Mouse (Mus musculus) 3T3-L1 (cell line): ENCODE measurements around the gene Dglucy.

Experiments used
- DNase-seq: peaks from one replicate; pipeline ENCODE4 v3.0.0-alpha.2; 2015; ENCODE audit warnings: low read depth, low spot score

Dglucy gene

DNA sequence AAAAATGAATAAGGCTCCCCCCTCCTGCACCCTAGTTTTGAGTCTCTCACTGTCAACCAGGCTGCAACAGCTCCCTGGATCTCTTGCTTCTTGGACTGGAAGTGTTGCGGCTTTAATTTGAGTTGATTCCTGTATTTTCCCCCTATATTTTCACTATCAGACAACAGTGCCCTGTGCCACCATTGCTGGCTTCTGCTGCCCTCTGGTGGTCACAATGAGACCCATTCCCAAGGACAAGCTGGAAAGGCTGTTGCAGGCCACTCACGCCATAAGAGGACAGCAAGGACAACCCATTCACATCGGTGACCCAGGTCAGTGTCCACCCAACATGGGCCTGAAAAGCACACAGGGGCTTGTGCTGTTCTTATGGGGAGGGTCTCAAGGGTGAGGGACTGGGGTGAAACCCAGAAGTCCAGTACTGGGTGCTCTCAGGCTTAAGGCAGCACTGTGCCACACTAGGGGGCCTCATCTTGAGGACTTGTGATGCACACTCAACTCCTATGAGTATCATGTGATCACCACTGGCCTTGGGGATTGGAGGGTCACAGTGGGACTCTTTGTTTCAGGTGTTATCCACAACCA is 62.4 kb downstream of the Dglucy start:
- DNase-seq = peak; percentile 84

DNA sequence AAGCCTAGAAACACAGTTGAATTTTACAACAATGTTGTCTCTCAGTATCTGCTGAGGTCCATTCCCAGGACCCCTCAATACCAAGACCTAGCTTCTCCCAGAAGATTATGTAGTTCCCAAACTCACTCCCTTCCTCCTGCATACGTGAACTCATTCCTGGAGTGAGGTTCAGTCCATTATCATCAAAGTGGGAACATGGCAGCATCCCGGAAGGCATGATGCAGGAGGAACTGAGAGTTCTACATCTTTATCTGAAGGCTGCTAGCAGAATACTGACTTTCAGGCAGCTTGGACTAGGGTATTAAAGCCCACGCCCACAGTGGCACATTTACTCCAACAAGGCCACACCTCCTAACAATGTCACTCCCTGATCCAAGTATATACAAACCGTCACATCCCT is 64.3 kb downstream of the Dglucy start:
- DNase-seq = no peak

DNA sequence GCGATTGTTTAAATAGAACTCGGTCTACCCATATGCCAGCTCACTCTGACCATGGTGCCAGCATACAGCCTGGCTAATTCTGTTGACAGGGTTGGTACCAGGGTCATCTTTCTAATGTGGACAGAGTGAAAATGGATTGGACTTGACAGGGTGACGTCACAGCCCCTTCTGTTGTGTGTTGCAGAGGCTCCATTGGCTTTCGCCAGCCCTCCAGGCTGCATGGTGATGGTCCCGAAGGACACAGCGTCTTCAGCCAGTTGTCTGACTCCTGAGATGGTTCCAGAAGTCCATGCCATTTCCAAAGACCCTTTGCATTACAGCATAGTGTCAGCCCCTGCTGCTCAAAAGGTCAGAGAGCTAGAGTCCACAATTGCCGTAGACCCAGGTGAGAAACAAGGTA is 65.7 kb downstream of the Dglucy start:
- DNase-seq = no peak

DNA sequence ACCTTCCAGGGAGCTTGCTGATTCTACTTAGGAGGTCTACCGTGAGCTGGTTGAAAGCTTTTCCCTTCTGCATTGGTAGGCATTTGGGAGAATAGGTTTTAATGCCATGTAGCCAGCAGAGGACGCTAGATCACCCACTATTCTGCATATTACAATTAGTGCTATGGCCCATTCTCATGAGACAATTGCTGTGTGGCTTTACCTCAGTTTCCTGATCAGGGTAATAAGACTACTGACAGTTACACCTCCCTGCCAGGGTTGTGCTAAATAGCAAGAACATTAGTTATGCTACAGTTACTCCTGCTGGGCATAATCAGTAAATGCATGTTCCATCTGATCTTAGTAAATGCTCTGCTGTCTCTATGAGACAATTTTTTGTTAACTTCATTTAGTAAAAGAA is 67.0 kb downstream of the Dglucy start:
- DNase-seq = no peak

DNA sequence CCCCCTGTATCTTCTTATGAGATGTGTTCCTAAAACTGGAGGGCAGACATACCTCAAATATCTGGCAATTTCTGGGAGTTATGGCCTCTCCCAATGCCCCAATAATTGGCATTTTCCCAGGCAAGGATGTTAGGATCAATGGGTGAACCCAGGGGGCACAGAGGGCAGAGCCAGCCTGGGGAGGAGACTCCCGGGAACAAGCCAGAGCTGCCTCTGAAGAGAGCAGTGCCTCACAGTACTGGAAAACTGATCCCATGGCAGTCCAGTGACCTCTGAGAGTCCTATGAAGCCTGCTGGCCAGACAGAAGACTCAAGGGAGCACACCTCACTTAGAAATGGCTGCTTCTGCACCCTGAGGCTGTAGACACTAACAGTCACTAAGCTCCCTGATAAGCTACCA is 67.7 kb downstream of the Dglucy start:
- DNase-seq = no peak

DNA sequence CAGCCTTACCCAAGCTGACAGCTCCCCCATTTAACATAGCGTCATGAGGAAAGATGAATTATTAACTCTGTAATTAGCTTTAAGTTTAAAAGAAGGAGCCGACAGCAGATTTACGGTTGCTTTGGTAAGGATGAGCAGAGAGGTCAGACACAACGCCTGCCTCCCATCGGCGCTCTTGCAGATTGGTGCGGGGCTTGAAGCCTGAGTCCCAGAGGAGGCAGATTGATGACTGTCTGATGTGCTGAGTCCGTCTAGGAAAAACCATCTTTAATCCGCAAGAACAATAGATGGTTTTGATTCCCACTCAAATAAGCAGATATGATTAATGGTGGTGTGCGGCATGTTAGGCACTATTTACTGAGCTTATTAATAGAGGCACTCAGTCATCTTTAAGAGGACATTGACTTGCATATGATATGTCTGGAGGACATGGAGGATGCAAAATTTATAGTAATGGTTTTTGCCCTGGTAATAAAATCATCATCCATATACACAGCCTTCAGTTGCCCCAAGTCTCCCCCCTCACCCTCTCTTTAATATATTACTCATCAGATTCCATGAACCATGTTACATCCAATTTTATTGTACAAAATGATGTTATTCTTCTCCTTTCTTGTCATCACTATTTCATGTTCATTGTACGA is 68.7 kb downstream of the Dglucy start:
- no peak for DNase-seq

DNA sequence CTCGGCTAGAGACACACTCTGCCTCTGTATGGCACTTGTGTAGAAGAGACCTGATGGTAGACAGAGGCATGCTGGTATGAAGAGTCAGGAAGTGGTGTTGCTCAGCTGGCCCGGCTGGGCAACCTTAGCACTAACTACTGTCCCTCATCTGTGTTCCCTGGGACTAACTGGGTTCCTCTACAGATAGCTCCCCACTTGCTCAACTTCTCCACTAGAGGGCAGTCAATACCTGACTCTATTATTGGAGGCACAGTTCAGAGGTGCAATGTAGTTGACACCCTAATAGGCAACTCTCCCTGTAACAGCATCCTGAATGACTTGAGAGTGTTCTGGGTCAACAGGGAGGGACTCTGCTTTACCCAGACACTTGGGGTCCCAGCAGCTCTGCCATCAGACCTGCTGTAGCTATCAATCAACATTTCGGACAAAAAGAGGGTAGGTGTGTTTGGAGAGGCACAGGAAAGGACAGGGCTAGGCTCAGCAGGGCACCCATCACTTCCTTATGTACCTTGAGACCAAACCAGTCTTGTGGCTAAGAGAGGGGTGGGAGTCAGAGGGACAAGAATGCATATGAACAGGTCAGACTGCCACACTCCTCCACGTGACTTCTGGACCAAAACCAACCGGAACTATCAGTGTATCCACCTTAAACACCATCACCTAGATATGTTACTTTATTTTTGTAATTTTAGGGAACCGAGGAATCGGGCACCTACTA is 70.7 kb downstream of the Dglucy start:
- peak; percentile 63 for DNase-seq

DNA sequence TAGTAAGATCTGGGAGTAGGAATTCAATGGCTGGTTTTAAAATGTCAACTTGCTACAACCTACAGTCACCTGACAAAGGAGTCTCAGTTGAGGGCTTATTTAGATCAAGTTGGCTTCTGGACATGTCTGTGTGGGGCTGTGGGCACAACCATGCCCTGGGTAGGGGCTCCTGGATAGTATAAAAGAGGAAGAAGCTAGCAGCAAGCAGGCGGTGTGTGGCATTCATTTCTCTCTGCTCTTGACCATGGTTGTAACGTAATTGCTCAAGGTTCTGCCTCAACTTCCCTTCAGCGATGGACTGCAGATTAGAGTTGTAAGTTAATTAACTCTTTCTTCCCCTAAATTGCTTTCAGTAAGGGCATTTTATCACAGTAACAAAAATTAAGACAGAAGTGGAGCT is 73.5 kb downstream of the Dglucy start:
- DNase-seq = no peak

DNA sequence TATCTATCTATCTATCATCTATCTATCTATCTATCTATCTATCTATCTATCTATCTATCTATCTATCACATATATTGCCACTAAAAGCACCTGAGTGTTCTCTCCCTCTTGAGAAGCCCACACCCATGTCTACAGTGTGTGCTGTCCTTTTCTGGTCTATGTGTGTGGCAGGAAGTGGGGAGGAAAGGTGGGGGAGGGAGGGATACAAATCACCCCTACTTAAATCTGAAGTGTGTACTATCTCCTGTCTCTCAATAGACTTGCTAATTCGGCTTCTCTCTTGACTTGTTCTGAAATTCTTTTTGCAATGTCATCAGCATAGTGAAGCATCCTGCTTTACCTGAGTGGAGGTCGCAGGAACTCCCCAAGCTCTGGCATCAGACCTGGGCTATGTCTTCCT is 77.5 kb downstream of the Dglucy start:
- no peak for DNase-seq

DNA sequence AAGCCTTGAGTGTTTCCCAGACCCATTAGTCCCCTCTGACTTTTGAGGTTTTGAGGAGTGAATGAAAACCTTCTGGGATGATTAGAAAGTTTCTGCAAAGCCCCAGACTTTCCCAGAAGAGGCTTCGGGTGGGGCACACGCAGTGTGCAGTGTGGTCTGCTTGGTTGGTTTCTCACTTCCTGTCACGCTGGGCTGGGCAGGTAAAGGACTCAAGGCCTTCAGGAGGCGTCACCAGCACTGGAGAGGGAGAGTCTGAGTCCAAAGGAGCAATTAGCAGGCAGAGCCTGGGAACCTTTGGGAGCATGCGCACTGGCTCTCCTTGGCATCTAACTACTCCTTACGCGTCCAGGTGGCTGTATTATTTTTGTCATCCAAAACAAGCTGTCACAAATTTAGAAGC is 78.9 kb downstream of the Dglucy start:
- DNase-seq = no peak

DNA sequence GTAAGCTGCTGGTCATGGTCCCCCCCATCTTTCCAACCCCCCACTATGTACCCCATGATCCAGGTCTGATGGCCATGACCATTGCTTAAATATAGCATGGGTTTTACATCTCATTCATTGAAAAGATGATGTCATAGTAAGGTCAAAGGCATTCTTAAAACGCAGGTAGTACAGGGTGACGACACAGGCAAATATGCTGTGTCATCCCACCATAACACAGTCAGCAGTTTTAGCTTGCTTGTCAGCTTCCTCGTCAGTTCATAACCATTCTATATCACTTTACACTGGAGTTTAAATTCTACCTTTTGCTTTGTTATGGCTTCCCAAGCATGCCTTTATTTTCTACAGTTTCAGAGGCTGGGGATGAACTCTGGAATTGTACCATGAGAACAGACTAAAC is 83.4 kb downstream of the Dglucy start:
- DNase-seq = no peak

DNA sequence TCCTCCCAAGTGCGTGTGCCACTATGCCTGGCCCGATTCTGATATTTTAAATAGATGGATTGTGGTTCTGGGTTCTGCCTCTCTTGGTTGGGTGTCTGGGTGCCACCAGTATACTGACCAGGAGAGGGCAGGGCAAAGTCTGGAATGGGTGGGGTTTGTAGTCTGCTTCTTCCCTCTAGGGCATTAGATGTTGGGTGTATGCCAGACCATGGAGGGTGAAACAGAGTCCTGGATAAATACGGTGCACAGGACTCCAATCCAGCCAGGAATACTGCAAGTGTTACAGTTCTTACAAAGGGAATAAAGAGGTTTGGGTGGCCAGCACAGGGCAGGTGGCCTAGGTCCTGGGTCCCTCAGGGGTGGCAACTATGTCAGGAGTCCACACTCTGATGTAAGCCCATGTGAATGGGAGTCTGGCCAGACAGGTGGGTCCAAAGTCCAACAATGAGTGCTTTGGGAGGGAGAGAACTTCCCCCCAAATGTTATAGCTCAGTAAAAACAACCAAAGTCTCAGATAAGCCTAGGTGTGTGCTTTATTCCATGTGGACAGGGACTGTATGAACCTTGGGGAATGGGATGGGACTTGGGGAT is 84.1 kb downstream of the Dglucy start:
- DNase-seq = no peak

DNA sequence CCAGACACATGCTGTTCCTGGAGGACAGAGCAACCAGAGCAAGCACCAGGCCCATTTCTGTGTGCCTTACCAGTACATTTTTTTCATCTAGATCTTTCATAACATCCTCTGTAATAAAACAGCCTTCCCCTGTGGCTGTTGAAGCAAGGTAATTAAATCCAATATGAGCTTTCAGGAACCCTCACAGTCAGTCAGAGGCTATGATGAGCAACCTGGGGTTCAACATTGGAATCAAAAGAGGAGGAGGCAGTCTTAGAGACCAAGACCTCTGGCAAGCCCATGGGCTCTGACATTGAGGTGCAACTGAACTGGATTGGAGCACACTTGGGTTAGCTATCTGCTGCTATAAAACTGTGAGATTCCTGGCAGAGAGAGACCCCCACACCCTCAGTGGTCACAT is 86.2 kb downstream of the Dglucy start:
- no peak for DNase-seq

DNA sequence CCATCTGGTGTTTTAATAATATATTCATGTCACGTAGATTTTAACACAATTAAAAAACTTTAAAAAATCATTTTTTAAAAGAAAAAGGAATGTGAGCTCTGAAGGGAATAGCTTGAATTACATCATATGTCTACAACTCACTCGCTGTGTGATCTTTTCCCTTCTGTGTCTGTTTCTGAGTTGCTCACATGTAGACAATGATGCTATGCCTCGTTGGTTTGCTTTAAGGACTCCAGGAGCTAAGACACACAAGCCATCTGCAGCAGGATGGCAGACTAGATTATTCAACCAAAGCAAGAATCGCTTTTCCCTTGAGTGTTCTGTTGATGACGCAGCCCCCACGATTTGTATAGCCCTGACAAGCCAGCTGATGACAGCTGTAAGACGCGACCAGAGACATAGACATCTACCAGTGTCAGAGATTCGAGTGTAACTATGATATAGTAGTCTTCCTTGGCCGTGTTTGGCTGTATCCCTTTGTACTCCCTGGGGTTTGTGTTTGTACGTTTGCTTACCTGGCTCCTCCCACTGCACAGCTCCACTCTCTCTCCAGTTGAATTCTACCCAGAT is 86.7 kb downstream of the Dglucy start:
- no peak for DNase-seq

DNA sequence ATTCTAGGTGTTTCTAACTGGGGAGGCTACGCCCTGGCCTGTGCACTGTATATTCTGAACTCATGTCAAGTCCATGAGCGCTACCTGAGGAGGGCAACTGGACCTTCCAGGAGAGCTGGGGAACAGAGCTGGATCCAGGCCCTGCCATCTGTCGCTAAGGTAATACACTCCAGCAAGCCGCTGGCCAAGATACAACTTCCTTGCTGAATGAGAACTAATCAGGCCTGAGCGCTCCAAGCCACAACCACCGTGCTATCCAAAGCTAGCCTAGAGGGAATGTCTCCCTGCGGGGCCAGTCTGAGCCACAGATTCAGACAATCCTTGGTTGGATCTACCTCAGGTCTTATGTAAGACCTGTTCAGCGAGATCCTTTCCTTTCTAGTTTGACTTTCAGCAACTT is 88.2 kb downstream of the Dglucy start:
- no peak for DNase-seq

DNA sequence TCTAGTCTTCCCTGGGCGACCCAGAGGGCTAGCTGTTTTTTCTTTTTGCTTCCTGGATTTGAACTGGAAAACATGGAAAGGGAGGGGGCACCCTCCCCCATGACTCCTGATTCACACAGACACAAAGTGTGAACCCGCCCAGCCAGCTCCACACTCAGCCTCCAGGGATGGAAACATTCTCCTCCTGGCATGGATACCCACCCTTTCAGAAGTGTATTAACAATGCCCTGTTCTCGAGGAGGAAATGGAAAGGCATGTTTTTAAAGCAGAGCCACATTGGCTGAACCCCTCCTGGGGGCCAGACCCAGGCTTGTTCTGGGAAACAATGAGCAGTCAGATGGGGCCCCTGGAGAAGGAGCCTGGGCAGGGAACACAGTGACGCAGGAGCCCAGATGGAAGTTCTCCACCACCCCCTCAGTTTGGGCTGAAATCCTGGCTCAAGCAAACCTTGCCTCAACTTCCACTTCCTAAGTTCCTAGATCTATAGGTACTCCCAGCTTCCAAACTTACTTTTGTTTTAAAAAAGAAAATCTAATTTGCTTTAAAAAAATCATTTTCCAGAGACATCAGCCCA is 89.3 kb downstream of the Dglucy start:
- no peak for DNase-seq

DNA sequence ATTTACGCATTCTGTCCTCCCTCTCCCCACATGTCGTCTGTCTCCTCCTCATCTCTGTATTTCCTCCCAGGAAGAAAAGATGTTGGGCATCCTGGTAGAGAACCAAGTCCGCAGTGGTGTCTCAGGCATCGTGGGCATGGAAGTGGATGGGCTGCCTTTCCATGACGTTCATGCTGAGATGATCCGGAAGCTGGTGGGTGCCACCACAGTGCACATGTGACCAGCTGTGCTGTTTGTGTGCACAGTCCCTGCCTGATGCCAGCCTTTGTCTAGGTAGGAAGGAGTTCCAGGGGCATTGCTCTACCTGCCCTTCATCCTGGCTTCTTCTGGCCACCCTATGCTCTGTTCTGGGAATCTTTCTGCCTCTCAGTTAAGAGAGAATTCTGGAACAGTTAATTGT is 92.4 kb downstream of the Dglucy start:
- DNase-seq = no peak

DNA sequence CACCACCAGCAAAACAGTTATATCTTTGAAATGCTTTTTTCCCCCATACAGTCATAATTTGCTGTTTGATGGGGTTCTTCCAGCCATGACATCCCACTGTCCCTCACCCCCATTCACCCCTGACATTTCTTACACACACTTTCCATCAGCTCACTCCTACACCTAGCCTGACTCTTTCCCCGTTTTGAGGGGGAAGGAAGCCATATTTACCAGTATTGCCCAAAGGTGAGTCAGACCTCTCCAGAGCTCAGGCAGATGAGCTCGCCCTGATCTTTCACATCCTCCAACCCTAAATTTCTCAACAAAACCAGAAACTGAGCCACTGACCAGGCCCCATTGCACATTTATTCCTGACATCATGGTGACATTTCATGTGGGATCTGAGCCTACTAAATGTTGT is 93.0 kb downstream of the Dglucy start:
- no peak for DNase-seq

DNA sequence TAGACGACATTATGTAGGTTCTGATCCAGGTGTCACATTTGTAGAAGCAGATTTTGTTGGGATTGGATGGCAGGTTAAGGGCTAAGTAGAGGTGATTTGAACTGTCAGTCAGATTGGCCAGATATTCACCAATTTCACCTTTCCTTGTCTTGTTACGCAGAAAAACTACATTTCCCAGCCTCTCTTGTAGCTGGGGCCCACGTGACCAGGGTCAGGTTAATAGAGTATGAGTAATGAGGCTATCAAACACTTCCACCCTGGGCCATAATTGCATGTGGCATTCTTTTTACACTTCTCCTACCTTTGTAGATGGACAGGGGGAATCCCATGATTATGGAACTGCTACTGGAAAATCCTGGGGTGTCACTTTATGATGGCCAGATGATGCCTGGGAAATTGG is 94.8 kb downstream of the Dglucy start:
- no peak for DNase-seq

DNA sequence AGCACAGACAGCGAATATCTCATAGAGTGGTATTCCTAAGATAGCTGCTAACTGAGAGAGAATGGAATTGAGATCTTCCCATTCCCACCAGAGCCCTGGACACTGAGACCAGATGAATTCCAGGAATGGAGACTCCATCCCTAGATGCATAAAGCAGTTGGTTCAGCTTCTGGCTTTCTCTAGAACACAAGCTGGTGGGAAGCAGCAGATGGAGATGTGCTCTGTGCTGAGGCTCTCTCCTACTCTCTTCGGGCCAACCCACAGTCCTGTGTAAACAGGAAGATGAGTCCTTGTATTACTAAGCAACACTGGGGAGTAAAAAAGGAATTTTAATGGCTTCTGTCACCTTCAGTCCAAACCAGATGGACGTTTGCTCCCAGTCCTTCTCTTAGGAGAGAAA is 96.7 kb downstream of the Dglucy start:
- no peak for DNase-seq

DNA sequence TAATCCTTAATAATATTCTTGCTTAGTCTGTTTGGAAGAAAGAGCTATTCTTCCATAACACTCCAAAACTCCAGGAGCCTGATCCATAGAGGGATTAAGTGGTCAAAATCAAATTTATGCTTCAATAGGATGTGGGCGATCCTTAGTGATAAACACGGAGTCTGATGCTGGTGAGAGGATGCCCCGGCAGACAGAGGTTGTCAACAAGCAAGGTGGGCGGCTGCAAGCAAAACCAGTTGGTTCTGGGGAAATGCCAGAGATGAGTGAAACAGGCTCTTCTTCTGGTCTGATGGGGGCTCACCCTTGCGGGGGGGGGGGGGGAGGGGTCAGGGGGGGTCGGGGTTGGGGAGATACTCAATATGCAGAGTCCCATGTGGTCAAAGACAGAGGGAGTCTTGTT is 97.1 kb downstream of the Dglucy start:
- no peak for DNase-seq

DNA sequence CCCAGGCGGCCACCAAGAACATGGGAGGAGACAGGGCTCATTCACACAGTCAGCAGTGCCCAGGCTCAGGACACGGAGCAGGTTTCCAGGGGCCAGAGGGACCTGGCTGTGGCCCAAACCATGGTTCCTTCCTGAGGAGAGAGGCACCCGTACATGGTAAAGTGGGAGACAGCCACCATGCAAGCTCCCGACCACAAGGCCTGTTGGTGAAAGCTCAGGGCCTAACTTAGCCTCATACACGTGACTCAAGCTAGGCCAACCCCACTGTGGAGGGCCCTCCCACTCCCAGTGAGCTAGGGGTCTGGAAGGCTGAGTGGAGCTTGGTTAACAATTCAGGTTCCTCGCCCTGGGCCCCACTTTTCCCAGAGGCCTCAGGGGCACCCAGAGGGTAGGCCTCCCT is 99.1 kb downstream of the Dglucy start:
- DNase-seq = no peak
